Mouse (Mus musculus) liver, embryonic 12.5 days (tissue): Measurements from ENCODE around the gene Afap1. TPM values are rescaled to one million over a fixed set of nuclear protein-coding genes. Genes with fewer than 3 reads are reported as not detected.

Experiments
- ATAC-seq: fragments of 200-750 bp; cut with Nextera tagmentation; 2 replicates; pipeline ENCODE4 v1.8.0; 2017; ENCODE audit warnings: moderate number of reproducible peaks, mild to moderate bottlenecking, moderate library complexity
- H3K27ac ChIP-seq: fragments of 300-500 bp; sonication (generic); 2 replicates; pipeline ENCODE4 v1.5.1; 2016; ENCODE audit warnings: mild to moderate bottlenecking
- H3K27me3 ChIP-seq: fragments of 300-500 bp; sonication (generic); replicated peaks from 2 replicates; pipeline ENCODE4 v1.6.1; 2016; ENCODE audit warnings: mild to moderate bottlenecking, moderate library complexity
- H3K36me3 ChIP-seq: fragments of 300-500 bp; sonication (generic); 2 replicates; pipeline ENCODE4 v1.6.1; 2016; ENCODE audit warnings: mild to moderate bottlenecking, moderate library complexity
- H3K4me1 ChIP-seq: fragments of 300-500 bp; sonication (generic); 2 replicates; pipeline ENCODE4 v1.6.1; 2016
- H3K4me2 ChIP-seq: fragments of 300-500 bp; sonication (generic); 2 replicates; pipeline ENCODE4 v1.6.1; 2016; ENCODE audit warnings: mild to moderate bottlenecking, moderate library complexity
- H3K4me3 ChIP-seq: fragments of 300-500 bp; sonication (generic); 2 replicates; pipeline ENCODE4 v1.5.1; 2016; ENCODE audit warnings: mild to moderate bottlenecking, moderate library complexity
- H3K9ac ChIP-seq: fragments of 300-500 bp; sonication (generic); 2 replicates; pipeline ENCODE4 v1.6.1; 2016; ENCODE audit warnings: mild to moderate bottlenecking, moderate library complexity
- H3K9me3 ChIP-seq: fragments of 300-500 bp; sonication (generic); replicated peaks from 2 replicates; pipeline ENCODE4 v1.6.1; 2016; ENCODE audit warnings: mild to moderate bottlenecking, moderate library complexity
- WGBS: fragments of 180-500 bp; shearing (Covaris S2); methylation state at CpG from one replicate; pipeline ENCODE4 v1.1.7; 2016; ENCODE audit not compliant: insufficient replicate concordance; 5-methylcytosine and 5-hydroxymethylcytosine counted together
- polyA plus RNA-seq: library from polyadenylated mRNA; unstranded; fragments of >200 nt; fragmentation: Nextera tagmentation; extraction: Ambion mirVana; gene quantifications from 2 replicates; pipeline ENCODE4 v1.2.1, GENCODE M21; 2016

Afap1 gene
- polyA plus RNA-seq, 1 experiment from 2014 or later = 2.7 TPM

DNA sequence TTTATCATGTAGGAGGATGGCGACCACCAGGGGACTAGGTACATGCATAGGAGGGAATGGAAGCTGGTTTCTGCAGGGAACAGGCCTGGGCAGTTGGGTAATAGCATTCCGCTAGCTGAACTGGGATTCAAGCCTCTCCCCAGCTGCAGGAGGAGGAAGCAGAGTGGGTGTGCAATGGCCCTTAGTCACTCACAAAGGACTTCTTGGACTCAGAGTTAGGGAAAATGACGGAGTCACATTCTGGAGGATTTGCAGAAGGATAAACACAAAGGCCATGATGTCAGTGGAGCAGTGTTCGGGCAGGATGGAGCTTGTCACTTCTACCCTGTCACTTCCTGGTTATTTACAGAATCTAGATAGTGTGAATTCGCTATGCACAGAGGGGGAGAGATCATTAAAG is 50.4 kb downstream of the Afap1 start:
- no peaks in the 10 kb centered on the region for H3K36me3 ChIP-seq
- no peaks in the 10 kb centered on the region for H3K4me1 ChIP-seq
- 62% methylated on average over 5 of the region's 5 CpGs for WGBS
- H3K4me2 ChIP-seq = no peak overlapping the region
- ATAC-seq = no peak
- H3K27ac ChIP-seq = no peak overlapping the region
- H3K27me3 ChIP-seq = no peaks in the 10 kb centered on the region
- H3K4me3 ChIP-seq = no peak overlapping the region
- H3K9ac ChIP-seq = no peak overlapping the region
- H3K9me3 ChIP-seq = no peaks in the 10 kb centered on the region

DNA sequence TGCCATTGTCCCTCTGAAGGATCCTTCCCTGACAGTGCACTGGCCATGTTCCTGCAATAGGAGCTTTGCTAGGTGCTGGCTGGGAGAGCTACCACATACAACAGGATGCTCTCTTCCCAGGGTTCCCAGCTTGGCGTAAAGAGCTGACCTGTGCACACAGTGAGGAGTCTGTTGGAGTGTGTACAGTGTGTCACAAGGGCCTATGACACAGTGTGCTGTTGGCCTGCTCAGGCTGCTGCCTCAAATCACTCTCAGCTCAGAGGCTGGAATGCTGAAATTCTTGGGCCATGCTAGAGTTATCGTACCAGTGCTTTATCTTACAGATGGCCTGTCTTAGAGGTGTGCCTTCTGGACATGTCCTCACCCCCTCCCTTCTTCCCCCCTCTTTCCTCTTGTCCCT is 53.7 kb downstream of the Afap1 start:
- Histone ChIP-seq H3K27ac (no peak overlapping the region), H3K27me3 (no peaks in the 10 kb centered on the region), H3K4me3 (no peak overlapping the region), H3K9me3 (no peaks in the 10 kb centered on the region), H3K36me3 (no peaks in the 10 kb centered on the region), H3K4me2 (no peak overlapping the region), H3K4me1 (no peaks in the 10 kb centered on the region), H3K9ac (no peak overlapping the region)
- 58% methylated on average over 2 of the region's 2 CpGs for WGBS
- no peak for ATAC-seq

DNA sequence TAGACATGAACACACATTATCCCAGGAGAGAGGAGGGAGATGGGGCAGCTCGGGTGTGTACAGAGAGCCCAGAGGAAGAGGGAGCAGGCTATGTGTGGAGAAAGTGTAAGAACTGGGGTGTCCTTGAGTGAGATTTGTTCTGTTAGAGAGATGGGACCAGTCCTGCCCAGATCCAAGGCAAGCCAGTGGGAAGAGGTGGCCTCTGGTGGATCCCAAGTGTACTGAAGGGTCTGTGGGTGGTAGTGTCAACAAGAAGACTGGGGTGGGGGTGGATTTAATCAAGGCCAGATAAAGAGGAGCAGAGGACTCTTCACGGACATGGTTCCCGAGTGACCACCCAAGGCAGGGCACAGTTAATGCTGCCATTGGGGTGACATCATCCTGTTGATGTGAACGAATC is 54.3 kb downstream of the Afap1 start:
- WGBS = 43% methylated on average over 4 of the region's 4 CpGs
- Histone ChIP-seq H3K9ac (no peak overlapping the region), H3K9me3 (no peaks in the 10 kb centered on the region), H3K4me2 (no peak overlapping the region), H3K4me3 (no peak overlapping the region), H3K4me1 (no peaks in the 10 kb centered on the region), H3K27me3 (no peaks in the 10 kb centered on the region), H3K27ac (no peak overlapping the region), H3K36me3 (no peaks in the 10 kb centered on the region)
- no peak for ATAC-seq

DNA sequence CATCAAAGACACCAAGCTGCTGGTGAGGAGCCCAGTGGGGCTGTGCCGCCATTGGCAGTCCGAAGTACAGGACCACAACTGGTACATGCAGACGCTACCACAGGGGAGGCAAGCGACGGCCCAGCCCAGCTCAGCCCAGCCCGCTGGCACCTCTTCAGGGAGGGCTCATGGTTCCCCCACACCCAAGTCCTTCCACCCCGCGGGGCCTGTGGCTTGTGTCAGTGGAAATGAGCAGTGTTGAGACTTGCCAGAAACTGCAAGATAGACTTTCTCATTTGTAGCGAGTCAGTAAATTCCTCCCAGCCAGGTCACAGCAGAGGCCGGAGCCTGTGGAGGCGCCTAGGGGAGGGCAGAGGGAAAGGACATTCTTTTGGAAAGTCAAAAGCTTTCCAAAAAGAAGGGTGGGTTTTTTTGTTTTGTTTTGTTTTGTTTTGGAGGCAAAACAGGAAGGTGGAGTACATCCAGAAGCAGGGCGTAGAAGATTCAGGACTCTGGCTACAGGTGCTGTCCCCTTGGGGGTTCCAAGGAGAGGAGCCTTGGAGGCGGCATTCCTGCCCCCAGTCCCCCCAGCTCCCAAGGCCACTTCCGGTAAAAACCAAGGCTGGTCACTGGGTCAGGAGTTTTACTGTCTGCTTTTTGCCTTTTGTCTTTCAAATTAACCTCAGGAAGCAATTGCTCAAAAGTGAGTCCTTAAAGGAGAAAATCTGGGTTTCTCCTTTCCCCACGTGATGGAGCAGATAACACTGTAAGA is 55.3 kb downstream of the Afap1 start:
- Histone ChIP-seq H3K27ac (no peak overlapping the region), H3K9ac (no peak overlapping the region), H3K36me3 (no peaks in the 10 kb centered on the region), H3K4me2 (no peak overlapping the region), H3K4me1 (no peaks in the 10 kb centered on the region), H3K9me3 (no peaks in the 10 kb centered on the region), H3K27me3 (no peaks in the 10 kb centered on the region), H3K4me3 (no peak overlapping the region)
- WGBS = 73% methylated on average over 15 of the region's 15 CpGs
- ATAC-seq = no peak

DNA sequence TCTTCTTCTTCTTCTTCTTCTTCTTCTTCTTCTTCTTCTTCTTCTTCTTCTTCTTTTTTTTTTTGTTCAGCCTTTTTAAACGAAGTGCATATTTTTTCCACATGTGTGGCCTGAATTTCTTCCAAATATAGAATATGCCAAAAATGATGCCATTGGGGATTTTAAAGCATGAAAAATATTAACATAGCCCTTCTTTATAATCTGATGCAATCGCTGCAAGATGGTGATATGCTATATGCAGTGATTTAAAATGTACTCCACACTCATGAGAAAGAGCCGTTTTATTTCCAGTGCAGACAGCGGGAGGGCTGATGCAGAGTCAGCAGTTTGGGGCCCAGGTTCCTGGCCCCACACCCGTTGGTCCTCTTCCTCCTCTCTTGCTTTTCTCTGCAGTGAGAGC is 55.9 kb downstream of the Afap1 start:
- Histone ChIP-seq H3K27ac (no peak overlapping the region), H3K4me1 (no peaks in the 10 kb centered on the region), H3K4me3 (no peak overlapping the region), H3K9me3 (no peaks in the 10 kb centered on the region), H3K9ac (no peak overlapping the region), H3K27me3 (no peaks in the 10 kb centered on the region), H3K36me3 (no peaks in the 10 kb centered on the region), H3K4me2 (no peak overlapping the region)
- ATAC-seq = no peak
- 58% methylated on average over 5 of the region's 5 CpGs for WGBS

DNA sequence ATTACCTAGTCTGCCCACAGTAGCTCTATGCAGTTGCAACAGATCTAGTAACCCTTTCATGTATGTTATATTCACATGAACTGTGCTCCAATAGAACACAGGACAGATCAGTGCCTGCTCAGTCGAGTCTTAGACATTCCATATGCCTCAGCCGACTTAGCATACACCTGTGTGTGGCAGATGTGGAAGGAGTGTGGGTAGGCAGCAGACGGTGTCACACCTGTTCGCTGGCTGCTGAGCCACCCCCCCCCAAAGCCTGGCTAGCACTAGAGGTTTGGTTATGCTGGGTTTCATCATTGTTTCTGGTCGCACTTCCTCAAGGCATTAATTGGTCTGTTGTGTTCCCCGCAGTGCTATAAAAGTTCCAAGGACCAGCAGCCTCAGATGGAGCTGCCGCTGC is 57.4 kb downstream of the Afap1 start:
- Histone ChIP-seq H3K27ac (no peak overlapping the region), H3K4me2 (no peak overlapping the region), H3K27me3 (no peaks in the 10 kb centered on the region), H3K4me1 (no peaks in the 10 kb centered on the region), H3K4me3 (no peak overlapping the region), H3K9me3 (no peaks in the 10 kb centered on the region), H3K36me3 (no peaks in the 10 kb centered on the region), H3K9ac (no peak overlapping the region)
- ATAC-seq = no peak
- 75% methylated on average over 7 of the region's 7 CpGs for WGBS

DNA sequence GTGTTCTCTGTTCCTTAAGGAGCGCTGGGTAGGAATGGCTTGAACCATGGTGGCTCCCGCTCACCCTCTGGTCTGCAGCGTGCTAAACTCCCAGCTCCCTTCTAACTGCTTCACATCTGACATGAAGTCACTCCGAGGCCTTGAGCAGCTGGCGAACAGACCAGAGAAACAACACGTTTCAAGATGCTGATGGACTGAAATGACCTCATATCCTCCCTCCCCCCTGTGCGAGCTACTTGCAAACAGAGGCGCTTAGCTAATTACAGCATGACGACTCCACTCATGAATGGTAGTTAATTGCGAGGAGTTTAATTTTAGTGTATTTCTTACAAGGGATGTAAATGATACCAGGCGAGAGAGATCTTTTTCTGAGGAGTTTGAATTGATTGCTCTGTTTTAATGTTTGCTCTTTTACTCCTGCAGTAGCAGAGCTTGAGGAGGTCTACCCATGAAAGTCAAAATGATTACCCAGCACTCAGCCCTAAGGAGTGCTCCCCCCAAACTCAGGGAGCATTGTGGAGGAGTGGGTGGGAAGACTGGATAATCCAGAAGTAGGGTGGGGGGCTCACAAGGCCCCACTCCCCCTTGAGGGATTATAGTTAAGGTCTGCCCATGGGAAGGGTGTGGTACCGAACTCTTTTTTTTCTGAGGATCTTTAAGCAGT is 61.1 kb downstream of the Afap1 start:
- Histone ChIP-seq H3K9ac (no peak overlapping the region), H3K27ac (no peak overlapping the region), H3K4me1 (no peaks in the 10 kb centered on the region), H3K4me3 (no peak overlapping the region), H3K9me3 (no peaks in the 10 kb centered on the region), H3K36me3 (no peaks in the 10 kb centered on the region), H3K27me3 (no peaks in the 10 kb centered on the region), H3K4me2 (no peak overlapping the region)
- ATAC-seq = no peak
- WGBS = 67% methylated on average over 12 of the region's 12 CpGs

DNA sequence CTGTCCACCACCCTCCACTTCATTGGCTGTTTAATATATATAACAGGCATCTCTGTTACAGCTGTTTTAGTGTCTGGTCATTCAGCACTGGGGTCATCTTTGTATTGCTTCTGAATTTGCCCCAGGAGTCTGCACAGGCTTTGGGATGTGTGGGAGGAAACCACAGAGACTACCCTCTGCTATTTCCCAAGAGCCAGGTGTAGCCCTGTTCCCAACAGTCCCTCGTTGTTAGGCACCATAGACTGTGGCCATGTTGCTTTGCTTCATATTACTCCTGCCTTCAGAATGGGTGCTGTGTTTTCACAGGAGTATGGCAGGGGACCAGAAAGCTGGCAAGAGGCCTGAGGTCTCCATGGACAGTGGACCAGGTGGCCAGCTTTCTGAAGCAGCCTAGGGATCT is 63.1 kb downstream of the Afap1 start:
- H3K27ac ChIP-seq = no peak overlapping the region
- WGBS = 53% methylated on average over 1 of the region's 1 CpGs
- H3K4me1 ChIP-seq = no peaks in the 10 kb centered on the region
- H3K36me3 ChIP-seq = no peaks in the 10 kb centered on the region
- no peaks in the 10 kb centered on the region for H3K27me3 ChIP-seq
- no peak for ATAC-seq
- H3K4me2 ChIP-seq = no peak overlapping the region
- H3K9ac ChIP-seq = no peak overlapping the region
- H3K4me3 ChIP-seq = no peak overlapping the region
- no peaks in the 10 kb centered on the region for H3K9me3 ChIP-seq

DNA sequence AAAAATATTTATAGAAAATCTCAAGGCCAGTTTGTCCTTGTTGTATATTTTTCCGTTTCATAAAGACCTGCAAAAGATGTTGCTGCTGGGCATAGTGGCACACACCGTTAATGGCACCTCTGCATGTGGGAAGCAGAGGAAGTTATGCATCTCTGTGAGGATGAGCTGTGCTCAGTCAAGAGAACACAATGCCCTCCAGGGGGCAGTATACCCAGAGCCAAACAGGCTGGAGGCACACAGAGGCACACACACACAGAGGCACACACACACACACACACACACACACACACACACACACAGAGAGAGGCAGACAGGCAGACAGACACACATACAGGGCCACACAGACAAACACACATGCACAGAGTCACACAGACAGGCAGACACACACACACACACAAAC is 65.6 kb downstream of the Afap1 start:
- ATAC-seq = no peak
- Histone ChIP-seq H3K9ac (no peak overlapping the region), H3K9me3 (no peaks in the 10 kb centered on the region), H3K27ac (no peak overlapping the region), H3K4me2 (no peak overlapping the region), H3K4me1 (no peaks in the 10 kb centered on the region), H3K36me3 (no peaks in the 10 kb centered on the region), H3K27me3 (no peaks in the 10 kb centered on the region), H3K4me3 (no peak overlapping the region)
- 56% methylated on average over 2 of the region's 2 CpGs for WGBS

DNA sequence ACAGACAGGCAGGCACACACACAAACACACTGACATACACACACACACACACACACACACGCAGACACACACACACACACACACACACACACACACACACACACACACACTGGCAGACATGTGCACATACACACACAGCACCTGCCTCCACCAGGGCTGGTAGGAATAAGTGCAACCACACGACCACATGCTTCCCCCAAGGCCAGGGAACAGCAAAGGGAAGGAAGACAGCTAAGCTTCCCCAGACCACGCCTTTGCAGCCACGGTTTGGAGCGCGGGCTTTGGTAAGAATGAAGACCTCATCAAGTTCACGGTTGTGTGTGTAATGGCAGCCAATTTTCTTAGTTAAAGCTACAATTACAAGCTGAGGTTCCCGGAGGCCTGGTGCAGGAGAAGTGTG is 67.0 kb downstream of the Afap1 start:
- Histone ChIP-seq H3K4me2 (no peak overlapping the region), H3K36me3 (no peaks in the 10 kb centered on the region), H3K27ac (no peak overlapping the region), H3K9me3 (no peaks in the 10 kb centered on the region), H3K27me3 (no peaks in the 10 kb centered on the region), H3K4me1 (no peaks in the 10 kb centered on the region), H3K9ac (no peak overlapping the region), H3K4me3 (no peak overlapping the region)
- WGBS = 33% methylated on average over 7 of the region's 8 CpGs
- ATAC-seq = no peak

DNA sequence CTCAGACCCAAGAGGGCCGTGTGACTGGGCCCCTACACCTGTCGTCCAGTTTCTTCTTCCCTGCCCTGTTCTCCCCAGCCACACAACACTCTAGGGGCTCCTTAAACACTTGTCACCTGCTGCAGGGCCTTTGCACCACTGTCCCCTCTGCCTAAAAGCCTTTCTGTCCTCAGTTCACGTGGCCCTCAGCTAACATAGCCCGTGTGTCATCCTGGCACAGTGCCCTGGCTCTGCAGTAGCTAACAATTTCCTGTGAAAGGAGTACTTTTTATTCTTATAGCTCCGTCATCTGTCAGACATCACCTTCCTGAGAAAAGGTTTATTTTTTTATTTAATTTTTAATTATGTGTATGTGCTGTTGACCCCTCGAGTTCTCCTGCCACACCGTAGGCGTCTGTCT is 68.2 kb downstream of the Afap1 start:
- H3K27me3 ChIP-seq = no peaks in the 10 kb centered on the region
- no peak overlapping the region for H3K4me2 ChIP-seq
- no peak for ATAC-seq
- 66% methylated on average over 8 of the region's 8 CpGs for WGBS
- H3K27ac ChIP-seq = no peak overlapping the region
- H3K4me3 ChIP-seq = no peak overlapping the region
- no peak overlapping the region for H3K9ac ChIP-seq
- H3K36me3 ChIP-seq = 0 out of 2 replicates have a peak, but pooled peaks cover 2% of the 10 kb centered on the region
- no peaks in the 10 kb centered on the region for H3K9me3 ChIP-seq
- H3K4me1 ChIP-seq = no peaks in the 10 kb centered on the region

DNA sequence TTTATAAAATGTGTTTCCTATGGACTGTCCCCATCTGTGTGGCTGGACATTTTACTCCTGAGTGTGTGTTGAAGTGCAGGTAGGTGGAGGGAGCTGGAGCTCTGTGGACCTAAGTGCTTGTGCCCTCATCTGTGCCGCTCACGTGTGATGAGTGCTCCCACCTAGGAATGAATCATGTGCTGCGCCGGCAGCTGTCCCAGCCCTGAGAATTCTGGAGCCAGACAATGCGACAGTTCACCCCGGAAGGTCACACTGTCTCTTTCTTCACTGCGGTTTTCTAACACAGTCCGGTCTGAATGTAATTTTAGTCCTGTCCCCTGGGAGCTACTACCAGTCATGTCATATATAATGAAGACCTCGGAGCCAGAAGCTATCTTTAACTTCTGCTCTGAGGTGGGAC is 70.5 kb downstream of the Afap1 start:
- no peaks in the 10 kb centered on the region for H3K27me3 ChIP-seq
- no peak overlapping the region for H3K4me3 ChIP-seq
- 73% methylated on average over 9 of the region's 9 CpGs for WGBS
- H3K27ac ChIP-seq = no peak overlapping the region
- H3K9me3 ChIP-seq = no peaks in the 10 kb centered on the region
- H3K9ac ChIP-seq = no peak overlapping the region
- 0 out of 2 replicates have a peak, but pooled peaks cover 3% of the 10 kb centered on the region for H3K36me3 ChIP-seq
- no peaks in the 10 kb centered on the region for H3K4me1 ChIP-seq
- ATAC-seq = no peak
- no peak overlapping the region for H3K4me2 ChIP-seq
